Mouse (Mus musculus): ENCODE data around the gene Vmn1r198.

DNA sequence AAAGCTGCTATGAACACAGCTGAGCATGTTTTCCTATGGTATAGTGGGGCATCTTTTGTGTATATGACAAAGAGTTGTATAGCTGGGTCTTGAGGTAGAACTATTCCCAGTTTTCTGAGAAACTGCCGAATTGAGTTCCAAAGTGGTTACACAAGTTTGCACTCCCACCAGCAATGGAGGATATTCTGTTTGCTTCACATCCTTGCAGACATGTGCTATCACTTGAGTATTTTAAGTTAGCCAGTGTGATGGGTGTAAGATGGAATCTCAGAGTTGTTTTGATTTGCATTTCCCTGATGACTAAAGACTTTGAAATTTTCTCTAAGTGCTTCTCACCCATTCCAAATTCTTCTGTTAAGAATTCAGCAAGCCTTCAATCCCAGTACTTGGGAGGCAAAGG, 14.6 kb upstream of the Vmn1r198 start:
- no peak for TF ChIP-seq CTCF (IDR thresholded peaks at IDR 0.05; ENCODE audit: insufficient read depth, low read depth, low read length)
- TF ChIP-seq POLR2A (IDR thresholded peaks at IDR 0.05; ENCODE audit: insufficient read depth, low read depth, low read length), result no peak

Measured in olfactory bulb, adult 2 months (tissue).